Mouse (Mus musculus): ENCODE measurements around the gene Ttc38.
"Not testable (repeated sequence)": the region's sequence is repeated elsewhere in the genome, so short reads cannot be mapped to it uniquely, and the experiment has no call there.

Ttc38 gene

DNA sequence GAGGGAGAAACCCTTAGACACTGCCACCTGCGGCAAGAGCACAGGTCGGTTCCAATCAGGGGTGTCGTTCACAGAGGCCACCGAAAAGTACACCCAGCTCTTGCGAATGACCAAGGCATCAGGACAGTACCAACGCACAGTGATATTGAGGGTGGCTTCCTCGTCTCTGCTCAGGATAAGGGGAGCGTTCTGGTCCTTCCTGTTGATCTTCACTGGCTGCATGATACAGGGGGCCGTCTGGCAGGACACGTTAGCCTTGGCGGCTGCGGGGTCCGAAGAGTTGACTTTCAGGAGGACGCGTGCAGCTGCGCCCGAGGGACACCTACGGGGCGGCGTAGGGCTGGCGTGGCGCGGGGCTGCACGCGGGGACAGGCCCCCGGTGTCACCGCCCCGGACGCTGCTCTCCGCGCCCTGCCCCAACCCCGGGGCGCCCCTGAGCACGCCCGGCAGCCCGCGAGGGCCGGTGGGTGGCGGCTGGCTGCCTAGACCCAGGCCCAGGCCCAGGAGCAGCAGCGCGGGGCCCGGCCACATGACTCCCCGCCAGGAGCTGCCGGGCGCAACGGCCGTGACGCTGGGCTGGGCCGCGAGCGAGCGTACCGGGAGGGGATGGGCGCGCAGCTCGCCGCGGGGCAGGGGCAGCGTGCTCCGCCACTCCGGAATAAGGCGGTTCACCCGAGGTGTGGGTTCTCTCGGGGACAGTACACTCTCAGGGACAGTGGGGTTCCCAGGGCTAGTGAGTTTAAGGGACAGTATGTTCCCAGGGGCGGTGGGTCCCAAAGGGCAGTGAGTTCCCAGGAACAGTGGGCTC, 10.7 kb upstream of the Ttc38 start, which contains the start of gene Pkdrej:
Gene Pkdrej, minus strand, starts transcription at position 532 of the 808 bp plus-strand sequence.
- DNase-seq (ENCODE audit: extremely low read depth, insufficient read length, low spot score): no peak

DNA sequence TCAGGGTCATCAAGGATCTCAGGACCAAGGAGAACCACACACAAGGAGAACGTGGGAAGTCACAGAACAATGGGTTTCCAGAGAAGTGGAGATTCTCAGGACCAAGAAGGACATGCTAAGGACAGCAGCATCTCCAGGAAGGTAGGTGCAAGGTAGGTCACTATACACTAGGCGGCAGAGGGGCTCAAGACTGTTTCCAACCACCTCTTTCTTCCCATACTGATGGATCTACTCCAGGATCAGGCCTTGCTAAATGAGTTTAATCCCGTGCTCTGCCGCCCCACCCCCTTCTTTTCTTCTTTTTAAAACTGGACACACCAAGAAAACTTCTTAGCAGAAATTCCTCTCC, 10.1 kb upstream of the Ttc38 start:
- DNase-seq (ENCODE audit: extremely low read depth, insufficient read length, low spot score): no peak

DNA sequence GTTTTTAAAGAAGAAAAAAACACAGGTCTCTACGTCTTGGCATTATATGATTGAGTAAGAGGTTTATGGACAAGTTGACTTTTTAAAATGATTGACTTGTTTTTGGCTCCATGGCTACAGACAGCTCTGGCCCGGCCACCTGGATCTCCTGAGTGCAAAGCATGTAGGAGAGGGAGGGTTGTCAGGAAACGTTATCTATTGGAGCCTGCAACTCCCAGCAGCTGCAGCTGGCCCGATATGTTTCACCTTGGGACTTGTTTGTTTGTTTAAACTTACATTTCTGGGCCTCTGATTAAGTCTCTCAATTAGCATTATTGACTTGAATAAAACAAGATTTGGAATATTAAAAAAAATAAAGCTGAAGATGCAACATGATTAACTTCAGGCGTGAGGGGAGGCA, 5.4 kb upstream of the Ttc38 start:
- DNase-seq (ENCODE audit: extremely low read depth, insufficient read length, low spot score): no peak

DNA sequence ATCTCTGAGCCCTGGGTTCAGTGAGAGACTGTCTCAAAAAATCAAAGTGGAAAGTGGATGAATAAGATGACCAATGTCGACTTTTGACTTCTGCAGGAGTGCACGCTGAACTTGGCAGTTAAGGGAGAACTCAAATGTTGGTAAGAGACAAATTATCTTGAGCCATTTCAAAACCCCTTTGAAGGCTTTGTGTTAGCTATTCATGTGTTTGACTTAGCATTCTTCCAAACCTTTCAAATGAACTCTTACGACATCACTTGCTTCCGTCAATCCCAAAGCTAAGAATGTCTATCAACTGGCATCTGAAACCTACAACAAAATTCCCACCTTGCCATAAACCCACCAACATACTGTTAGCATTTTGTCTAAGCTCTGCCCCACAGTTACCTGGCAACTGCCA, 4.0 kb upstream of the Ttc38 start:
- no peak for DNase-seq (ENCODE audit: extremely low read depth, insufficient read length, low spot score)

DNA sequence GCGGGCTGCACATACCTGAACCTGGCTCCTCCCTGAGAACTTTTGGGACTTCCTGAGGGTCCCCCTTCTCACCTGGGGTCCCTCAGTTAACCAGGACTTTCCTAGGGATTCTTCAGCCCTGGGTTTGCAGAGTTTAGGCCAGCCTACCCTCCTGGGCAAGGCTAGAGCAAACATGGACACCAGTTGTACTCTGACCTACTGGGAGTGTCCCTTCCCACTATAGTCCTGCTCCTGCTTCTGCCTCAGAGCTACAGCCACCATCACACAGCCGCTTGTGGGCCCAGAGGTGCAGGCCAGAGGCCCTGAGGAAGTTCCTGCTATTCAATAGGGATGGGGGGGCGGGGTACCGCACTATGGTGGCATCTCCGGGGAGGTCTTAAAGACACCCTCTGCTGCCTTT, 2.6 kb upstream of the Ttc38 start:
- DNase-seq (ENCODE audit: extremely low read depth, insufficient read length, low spot score): no peak

DNA sequence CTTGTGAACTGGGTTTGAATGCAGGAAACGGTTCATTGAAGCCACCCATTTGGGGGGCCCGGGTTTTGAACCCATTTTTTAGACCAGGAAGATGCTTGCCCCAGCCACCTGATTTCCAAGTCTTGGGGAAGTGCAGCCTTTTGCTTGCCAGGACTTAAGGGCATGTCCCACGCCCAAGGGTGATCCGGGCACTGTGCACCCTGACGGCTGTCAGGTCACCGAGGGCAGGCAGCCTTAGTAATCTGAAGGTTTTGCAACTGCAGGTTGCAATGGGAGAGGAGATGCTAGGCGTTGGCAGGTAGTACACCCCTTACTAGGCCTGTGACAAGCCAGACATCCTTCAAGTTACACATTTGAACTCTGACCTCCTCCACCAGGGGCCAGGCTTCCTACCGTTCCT, 493 bp downstream of the Ttc38 start:
- no peak for DNase-seq (ENCODE audit: extremely low read depth, insufficient read length, low spot score)

DNA sequence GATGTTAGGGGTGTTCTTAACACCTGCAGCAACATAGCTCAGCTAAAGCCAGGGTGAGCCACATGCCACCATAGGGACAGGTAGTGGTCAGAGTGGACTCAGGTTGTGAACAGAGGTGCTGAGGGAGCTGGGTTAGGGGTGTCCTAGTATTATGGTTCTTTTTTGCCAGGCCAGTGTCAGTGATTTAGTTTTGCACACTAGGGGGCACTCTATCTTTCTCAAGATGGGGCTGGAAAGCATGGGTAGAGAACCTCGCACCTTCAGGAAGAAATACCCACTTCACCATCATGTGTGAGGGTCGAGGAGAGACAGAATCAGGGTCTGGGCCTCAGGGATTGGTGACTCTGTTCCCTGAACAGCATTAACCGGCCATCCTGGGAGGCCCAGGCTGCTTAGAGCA, 3.2 kb downstream of the Ttc38 start:
- no peak for DNase-seq (ENCODE audit: extremely low read depth, insufficient read length, low spot score)

DNA sequence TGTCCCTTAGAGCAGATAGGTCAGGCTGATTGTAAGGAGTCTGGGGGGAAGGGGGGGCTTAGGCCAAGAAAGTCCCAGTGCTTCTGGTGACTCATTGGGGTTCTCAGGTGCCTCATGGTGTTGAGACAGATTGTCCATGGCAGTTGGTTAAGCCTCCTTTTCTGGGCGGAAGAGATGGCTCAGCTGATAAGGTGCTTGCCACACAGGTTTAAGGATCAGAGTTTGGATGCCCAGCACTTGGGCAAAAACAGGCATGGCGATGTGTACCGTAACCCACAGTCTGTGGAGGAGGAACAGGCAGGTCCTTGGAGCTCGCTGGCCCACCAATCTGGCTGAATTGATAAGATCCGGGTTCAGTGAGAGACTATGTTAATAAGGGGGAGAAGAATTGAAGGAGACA, 4.8 kb downstream of the Ttc38 start:
- DNase-seq (ENCODE audit: extremely low read depth, insufficient read length, low spot score): no peak

DNA sequence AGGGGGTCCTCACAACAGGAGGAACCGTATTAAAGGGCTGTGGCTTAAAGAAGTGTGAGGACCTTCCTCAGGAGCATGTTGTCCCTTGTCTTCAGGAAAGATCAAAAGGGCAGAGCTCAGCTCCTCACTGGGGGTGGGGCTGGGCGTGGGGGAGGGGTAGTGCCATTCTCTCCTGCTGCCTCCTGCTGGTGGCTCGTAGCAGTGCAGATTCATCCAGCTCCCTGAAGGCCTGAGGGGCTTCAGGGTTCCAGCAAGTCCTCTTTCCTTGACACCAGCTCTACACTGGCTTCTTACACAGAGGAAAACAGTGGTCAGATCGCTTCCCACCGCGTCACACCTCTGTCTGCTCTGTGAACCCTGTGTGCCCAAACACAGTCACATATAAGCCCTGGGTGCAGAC, 8.9 kb downstream of the Ttc38 start:
- DNase-seq (ENCODE audit: extremely low read depth, insufficient read length, low spot score): no peak

DNA sequence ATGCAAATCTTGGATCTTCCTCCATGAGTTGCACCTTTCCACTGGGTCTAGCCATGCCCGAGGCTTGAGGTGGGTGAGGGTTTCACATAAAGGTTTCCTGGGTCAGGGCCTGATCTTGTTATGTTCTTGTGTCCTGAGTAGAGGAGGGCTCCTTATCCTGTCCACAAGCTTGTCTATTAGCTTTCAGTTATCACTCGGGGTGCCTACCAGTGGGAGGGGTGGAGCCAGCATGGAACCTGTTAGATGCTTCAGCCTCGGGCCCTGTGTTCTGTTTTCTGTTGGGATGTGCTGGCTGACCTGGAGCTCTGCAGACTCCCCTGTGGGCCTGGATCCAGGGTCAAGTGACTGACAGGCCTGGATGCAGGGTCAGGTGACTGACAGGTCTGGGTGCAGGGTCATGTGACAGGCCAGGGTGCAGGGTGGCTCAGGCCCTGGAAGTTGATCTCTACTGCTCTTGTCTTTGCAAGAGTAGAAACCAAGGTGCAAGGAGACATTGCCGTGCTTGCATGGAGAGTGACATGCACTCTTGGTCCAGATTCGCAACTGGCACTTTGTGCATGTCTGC, 9.8 kb downstream of the Ttc38 start:
- no peak for DNase-seq (ENCODE audit: extremely low read depth, insufficient read length, low spot score)

DNA sequence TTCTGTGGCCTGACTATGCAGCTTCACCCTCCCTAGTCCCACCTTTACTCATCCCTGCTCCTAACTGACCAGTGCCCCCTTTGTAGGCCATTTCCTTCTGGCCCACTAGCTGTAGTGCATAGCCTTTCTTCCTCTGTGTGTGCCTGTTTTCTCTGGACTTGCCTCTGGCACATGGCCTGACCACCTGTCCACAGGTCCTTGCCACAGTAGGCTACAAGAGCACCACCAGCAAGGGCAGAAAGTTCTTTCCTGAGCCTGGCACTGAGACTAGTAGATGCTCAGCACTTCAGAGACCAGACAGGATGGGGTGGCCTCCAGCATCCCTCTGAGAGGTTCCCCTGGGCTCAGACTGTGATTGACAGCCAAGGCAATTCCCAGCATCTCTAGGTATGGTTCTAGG, 13.0 kb downstream of the Ttc38 start:
- DNase-seq (ENCODE audit: extremely low read depth, insufficient read length, low spot score): no peak

DNA sequence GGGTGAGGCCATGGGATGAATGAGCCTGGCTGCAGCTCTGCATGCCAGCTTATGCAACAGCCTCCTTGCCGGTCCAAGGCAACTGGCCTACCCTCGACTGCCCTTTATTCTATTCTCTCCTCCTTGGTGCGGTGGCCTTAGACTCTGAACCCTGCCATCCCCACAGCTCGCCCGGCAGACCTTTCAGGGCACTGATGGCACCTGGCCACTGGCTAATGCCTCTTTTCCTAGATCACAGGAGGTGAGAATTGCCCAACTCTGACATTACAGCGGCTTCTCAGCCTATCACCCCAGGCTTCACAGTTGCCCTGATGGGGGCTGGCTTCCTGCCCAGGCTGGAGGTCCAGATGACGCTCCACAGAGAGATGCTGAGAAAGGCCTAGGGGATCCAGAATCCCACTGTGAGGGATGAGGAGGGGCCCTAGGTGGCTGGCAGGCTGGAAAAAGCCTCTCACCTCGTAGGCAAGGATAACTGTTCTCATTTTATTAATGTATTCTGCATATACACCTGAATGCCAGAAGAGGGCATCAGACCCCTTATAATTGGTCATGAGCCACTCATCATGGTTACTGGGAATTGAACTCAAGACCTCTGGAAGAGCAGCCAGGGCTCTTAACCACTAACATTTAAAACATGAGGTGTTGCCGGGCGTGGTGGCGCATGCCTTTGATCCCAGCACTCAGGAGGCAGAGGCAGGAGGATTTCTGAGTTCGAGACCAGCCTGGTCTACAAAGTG, 19.7 kb downstream of the Ttc38 start:
- no peak for DNase-seq (ENCODE audit: extremely low read depth, insufficient read length, low spot score)

DNA sequence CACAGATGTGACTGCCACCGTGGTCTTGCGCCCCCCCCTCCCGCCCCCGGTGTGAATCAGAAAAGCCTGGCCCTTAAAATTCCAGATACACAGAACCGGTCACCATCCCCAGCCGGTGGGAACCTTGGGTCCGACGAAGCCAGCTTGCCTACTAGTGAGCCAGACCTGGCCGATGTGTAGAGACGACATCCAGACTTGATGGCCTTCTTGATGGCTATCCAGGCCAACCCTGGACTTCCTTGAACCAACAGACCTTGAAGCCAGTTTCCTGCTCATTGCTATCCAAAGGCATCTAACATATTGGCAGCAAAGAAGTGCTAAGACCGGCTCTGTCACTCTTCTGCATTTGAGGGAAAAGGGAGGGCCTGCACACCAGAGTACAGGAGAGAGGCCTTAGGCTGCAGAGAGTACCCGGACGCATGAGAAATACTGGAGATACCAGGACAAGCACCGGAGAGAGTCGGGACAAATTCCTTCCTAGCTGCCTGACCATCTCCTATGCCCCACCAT, 26.9 kb downstream of the Ttc38 start:
- DNase-seq (ENCODE audit: extremely low read depth, insufficient read length, low spot score): no peak

DNA sequence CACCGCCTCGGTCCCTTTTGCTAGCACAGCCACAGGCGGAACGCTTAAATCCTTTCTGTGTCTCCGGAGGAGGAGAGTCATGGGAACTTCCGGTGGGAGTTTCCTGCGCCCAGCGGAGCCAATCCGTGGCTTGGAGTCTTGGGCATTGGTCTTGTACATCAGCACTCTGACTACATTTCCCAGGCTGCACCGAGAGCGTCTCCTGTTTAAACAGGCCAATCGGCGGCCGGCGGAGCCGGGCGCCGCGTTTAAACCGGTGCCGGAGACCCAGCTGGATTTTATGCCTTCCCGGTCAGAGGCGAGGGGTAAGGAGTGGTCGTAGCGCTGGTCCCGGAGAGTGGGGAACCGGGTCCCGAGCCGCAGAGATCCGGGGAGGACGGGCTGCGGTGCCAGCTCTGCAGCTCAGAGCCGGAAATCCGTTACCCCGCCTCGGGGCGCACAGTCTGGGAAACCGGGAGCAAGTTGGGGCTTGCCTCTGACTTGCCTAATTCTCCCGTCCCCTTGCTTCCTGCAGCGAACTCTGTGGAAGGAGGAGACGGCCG, 27.5 kb downstream of the Ttc38 start, which contains the start of gene Gtse1:
Gene Gtse1, plus strand, starts transcription at position 256 of the 542 bp plus-strand sequence.
- DNase-seq (ENCODE audit: extremely low read depth, insufficient read length, low spot score): peak; percentile 93

DNA sequence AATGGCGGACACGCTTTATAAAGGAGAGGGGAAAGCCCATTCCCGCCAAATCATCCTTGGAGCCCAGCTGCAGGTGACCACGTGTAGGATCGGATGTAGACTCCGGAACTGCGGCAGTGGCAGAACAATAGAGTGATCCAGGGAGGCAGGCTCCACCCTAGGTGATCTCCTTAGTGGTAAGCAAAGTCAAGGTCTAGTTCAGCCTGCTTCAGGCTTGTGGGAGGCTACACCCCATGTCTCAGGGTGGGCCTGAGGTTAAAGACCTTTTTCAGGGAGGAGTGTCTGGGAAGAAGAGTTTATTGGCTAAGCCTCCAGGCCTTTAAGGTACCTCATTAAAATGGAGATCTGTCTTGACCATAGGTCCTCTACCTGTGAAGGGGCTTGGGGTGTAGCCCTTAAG, 33.8 kb downstream of the Ttc38 start:
- DNase-seq (ENCODE audit: extremely low read depth, insufficient read length, low spot score): not testable (repeated sequence)

DNA sequence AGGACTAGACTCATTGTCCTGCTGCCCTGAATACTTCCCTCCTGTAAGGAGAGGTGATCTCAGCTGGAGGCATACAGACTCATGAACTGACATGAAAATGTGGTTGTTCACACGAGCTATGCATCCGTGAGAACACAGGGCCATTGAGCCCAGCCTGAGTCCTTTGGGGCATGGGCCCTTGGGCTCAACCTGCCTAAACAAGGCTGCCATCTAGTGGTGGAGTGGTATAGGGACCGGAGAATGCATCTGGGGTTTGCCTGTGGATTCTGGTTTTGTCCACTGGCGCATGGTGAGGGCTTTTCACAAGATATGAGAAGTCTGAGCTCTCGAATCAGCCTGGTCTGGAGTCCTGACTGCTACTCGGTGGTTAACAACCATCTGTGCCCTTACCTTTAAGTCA, 35.6 kb downstream of the Ttc38 start:
- DNase-seq (ENCODE audit: extremely low read depth, insufficient read length, low spot score): no peak

DNA sequence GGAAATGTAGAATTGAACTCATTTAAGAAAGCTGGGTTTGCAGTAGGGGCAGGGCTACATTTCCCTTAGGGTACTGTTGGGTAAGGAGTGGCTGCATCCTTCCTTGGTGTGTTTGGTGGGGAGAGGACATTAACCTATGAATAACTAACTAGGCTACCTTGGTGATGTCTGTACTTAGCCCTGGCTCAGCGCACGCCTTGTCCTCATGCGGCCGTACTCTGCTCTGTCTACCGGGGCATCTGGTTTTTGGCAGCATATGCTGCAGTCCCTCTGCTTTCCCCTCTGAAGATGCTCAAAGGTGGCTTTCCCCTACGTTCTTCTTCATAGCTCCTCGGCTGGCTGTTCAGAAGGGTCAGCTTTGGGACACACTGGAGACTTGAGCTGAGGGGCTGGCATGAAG, 45.2 kb downstream of the Ttc38 start:
- no peak for DNase-seq (ENCODE audit: extremely low read depth, insufficient read length, low spot score)

DNA sequence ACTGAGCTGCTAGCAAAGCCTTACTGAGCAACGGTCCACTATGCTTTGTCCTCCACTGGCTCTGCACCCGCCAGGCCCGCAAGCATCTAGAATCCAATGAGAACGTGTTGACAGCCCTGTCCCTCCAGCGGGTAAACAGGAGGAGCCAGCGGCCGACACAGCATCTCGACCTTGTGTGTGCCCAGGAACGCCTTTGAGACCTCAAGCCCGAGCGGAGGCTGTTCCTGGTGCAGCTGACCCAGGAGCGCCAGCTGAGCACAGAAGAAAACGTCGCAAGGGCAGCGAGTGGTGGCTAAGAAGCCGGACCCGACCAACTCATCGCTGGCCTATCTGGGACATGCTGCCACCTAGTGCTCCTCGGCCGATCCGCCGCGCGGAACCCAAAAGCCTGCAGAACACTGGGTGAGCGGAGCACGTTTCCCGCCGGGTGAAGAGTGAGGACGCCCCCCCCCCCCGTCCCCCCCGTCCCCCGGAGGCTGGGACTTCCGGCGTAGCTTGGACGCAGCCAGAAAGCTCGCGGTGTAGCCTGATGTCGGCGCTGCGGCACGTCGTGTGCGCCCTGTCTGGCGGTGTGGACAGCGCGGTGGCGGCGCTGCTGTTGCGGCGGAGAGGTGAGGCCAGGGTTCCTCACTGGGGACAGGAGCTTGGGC, 46.9 kb downstream of the Ttc38 start, which contains the start of gene Trmu:
Gene Trmu, plus strand, starts transcription at position 465 of the 650 bp plus-strand sequence.
- peak; percentile 88 for DNase-seq (ENCODE audit: extremely low read depth, insufficient read length, low spot score)

DNA sequence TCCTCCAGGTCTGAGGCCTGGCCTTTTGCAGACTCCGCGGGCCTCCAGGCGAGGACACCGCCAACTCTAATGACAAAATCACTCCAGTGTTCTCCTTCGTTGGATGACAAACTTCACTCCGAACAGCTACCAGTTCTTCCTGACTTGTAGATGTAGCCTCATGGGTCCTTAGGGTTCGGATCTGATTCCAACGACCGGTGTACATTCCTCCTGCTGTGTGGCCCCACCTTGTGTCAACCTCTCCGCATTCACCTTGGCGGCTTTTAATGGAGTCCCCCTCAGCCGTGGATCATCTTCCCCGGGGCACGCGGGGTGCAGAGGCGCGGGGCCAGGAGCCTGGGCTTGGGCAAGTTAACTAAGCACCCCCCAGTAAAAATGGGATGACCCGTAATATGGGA, 47.4 kb downstream of the Ttc38 start:
- no peak for DNase-seq (ENCODE audit: extremely low read depth, insufficient read length, low spot score)

DNA sequence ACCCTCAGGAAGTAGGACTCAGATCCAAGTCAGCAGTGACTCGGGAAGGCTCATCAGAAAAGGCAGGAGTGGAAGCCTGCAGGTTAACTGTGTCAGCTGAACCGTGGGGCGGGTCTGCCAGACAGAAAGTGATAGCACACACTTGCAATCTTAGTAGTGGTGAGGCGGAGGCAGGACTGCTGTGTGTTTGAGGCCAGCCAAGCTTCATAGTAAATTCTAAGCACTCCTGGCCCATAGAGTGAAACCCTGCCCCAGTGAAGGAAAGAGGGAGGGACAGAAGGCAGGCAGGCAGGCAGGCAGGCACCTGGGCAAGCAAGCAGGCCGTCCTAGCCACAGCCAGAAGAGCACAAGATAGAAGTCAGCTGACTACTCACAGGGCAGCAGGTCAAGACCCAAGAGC, 53.5 kb downstream of the Ttc38 start:
- no peak for DNase-seq (ENCODE audit: extremely low read depth, insufficient read length, low spot score)

DNA sequence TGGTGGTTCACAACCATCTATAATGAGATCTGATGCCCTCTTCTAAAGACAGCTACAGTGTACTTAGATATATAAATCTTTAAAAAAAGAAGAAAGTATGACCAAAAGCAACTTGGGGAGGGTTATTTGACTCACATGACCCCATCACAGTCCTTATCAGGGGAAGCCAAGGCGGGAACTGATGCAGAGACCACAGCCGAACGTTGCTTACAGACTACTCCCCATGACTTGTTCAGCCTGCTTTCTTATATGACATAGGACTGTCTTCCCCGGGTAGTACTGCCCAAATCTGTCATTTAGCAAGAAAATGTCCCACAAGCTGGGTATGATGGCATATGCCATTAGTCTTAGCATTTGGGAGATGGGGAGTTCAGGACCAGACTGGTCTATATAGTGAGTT, 57.1 kb downstream of the Ttc38 start:
- no peak for DNase-seq (ENCODE audit: extremely low read depth, insufficient read length, low spot score)

Data from 3134 (cell line).